ENCODE assay signal across 20 mouse cellular contexts in the genomic region with DNA sequence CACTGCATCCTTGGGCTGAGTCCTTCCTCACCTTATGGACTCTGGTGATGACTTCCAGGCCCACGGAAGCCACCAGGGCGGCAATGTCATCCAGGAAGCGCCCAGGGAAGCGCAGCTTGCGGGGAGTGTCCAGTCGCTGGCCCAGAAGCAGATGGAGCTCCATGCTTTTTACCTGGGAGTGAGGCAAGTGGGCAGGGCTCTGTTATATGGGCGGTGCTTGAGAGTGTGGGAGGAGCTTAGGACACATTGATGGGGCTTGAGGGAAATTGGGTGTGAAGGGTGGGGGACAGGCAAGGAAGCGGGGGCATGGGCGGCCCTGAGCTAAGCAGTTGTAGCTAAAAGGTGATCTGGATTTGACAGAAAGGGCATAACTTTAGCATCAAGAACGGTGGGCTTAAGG. TPM values are rescaled to one million over a fixed set of nuclear protein-coding genes. Genes with fewer than 3 reads are reported as not detected.
"Had no signal": no experiment of that assay in that cellular context is flagged by ENCODE, and none has a peak within 500 bp of the region (broad histone marks: within the 10 kb centered on the region; RNA-seq: fewer than 3 reads in every experiment).

No protein-coding gene starts in this region.

- H3K4me2 ChIP-seq: limb, embryonic 12.5 days; limb, embryonic 15.5 days; liver, embryonic 12.5 days; liver, embryonic 15.5 days; lung, embryonic 15.5 days; midbrain, embryonic 15.5 days; neural tube, embryonic 12.5 days; neural tube, embryonic 15.5 days had no signal

- H3K9me3 ChIP-seq: limb, embryonic 12.5 days; limb, embryonic 15.5 days; liver, embryonic 12.5 days; liver, embryonic 15.5 days; lung, embryonic 15.5 days; megakaryocyte, embryonic 14.5 days; midbrain, embryonic 10.5 days; midbrain, embryonic 15.5 days; neural tube, embryonic 12.5 days; neural tube, embryonic 15.5 days had no signal

- H3K4me1 ChIP-seq: limb, embryonic 12.5 days; limb, embryonic 15.5 days; lung, embryonic 15.5 days; midbrain, embryonic 15.5 days; neural tube, embryonic 12.5 days; neural tube, embryonic 15.5 days had no signal

- H3K4me3 ChIP-seq: limb, embryonic 12.5 days; limb, embryonic 15.5 days; liver, embryonic 12.5 days; liver, embryonic 15.5 days; lung, embryonic 15.5 days; megakaryocyte, embryonic 14.5 days; midbrain, embryonic 10.5 days; midbrain, embryonic 15.5 days; neural tube, embryonic 12.5 days; neural tube, embryonic 15.5 days had no signal

- DNase-seq: kidney, adult 9 months; kidney, postnatal 14 days; kidney, postnatal 4 days; left cerebral cortex, postnatal 4 days; lung, adult 18-20 months; lung, postnatal 10 days; lung, postnatal 36 days; thymus, adult 18-20 months; thymus, postnatal 36 days had no signal

- H3K27ac ChIP-seq: limb, embryonic 12.5 days; limb, embryonic 15.5 days; liver, embryonic 12.5 days; liver, embryonic 15.5 days; lung, embryonic 15.5 days; midbrain, embryonic 10.5 days; midbrain, embryonic 15.5 days; neural tube, embryonic 12.5 days; neural tube, embryonic 15.5 days had no signal

- ATAC-seq: liver, embryonic 12.5 days; midbrain, embryonic 15.5 days had no signal

- H3K9ac ChIP-seq: limb, embryonic 12.5 days; limb, embryonic 15.5 days; liver, embryonic 12.5 days; liver, embryonic 15.5 days; lung, embryonic 15.5 days; midbrain, embryonic 15.5 days; neural tube, embryonic 12.5 days; neural tube, embryonic 15.5 days had no signal

- H3K27me3 ChIP-seq: limb, embryonic 12.5 days; limb, embryonic 15.5 days; liver, embryonic 12.5 days; liver, embryonic 15.5 days; lung, embryonic 15.5 days; midbrain, embryonic 15.5 days; neural tube, embryonic 12.5 days; neural tube, embryonic 15.5 days had no signal

- H3K36me3 ChIP-seq: liver, embryonic 15.5 days; midbrain, embryonic 15.5 days; neural tube, embryonic 15.5 days had no signal

RNA-seq across cellular contexts. Expression of a gene that starts 10.9 kb away (rescaled TPM):
- polyA plus RNA-seq: testis, adult 2 months had no signal
